Mouse (Mus musculus) heart, adult 2 months (tissue): ENCODE results near the gene H13.

Experiments
- CTCF ChIP-seq: fragments of 200-600 bp; IDR thresholded peaks from 2 replicates; pipeline ENCODE4 v1.8.1; 2022; ENCODE audit warnings: antibody characterized with exemption, mild to moderate bottlenecking, moderate library complexity
- EP300 ChIP-seq: fragments of 200-500 bp; IDR thresholded peaks from 2 replicates; pipeline ENCODE4 v1.6.1; 2011; ENCODE audit warnings: low read depth, low read length, control low read depth; ENCODE audit not compliant: insufficient read depth

- no peak for TF ChIP-seq CTCF
- peak; percentile 93 for TF ChIP-seq EP300
Measured at GRCm38 (mm10) chr2:152734984-152735383, 65.7 kb downstream of the H13 start.
